Mouse (Mus musculus): ENCODE data around the gene Rhobtb1. TPM values are rescaled to one million over a fixed set of nuclear protein-coding genes. Genes with fewer than 3 reads are reported as not detected.

Rhobtb1 gene
- polyA plus RNA-seq, 1 experiment = 9.9 TPM

DNA sequence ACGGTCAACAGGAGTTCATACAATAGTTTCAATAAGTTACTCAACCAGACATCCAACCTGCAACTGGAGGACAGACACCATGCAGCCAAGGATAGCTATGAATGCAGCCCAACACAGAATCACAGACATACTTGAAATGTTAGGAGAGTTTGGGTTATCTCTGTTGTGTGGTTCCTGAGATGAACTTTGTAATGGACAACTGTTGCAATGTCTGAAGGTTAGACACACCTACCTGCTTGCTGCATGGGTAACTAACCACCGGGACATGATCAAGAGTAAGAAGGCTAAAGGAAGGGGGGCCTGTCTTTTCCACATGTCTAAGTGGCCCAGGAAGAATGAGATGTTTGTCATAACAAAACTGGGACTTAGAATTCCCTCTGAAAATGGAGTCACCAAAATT is 24.7 kb upstream of the Rhobtb1 start:
- TF ChIP-seq CTCF (IDR thresholded peaks at IDR 0.05; ENCODE audit: insufficient read depth, low read length) (no peak), POLR2A (IDR thresholded peaks at IDR 0.05; ENCODE audit: borderline replicate concordance, extremely low read depth, low read depth, low read length) (no peak)
- H3K4me3 ChIP-seq (replicated peaks; ENCODE audit: extremely low read depth, low read depth, low read length) = no peak overlapping the region
- DNase-seq = no peak
- no peaks in the 10 kb centered on the region for H3K4me1 ChIP-seq (ENCODE audit: control insufficient read depth, insufficient read depth, low read length)
- WGBS = 93% methylated on average over 2 of the region's 2 CpGs

DNA sequence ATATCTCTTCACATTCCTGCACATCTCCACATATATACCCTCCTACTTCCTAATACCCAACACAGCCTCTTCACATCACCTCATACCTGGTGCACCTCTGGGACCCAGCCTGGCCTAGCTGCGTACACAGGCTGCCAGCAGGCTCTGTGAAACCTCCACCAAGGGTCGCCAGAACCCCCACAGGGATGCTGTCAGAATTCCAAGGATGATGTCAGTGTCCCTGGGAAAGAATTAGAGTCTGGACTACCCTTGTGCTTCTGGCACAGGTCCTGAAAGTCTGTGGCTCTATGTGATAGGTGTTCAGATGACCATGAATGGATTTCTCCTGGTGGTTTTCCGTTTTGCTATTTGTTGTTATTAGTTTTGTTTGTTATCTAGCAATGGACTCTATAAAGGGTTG is 22.7 kb upstream of the Rhobtb1 start:
- TF ChIP-seq POLR2A (IDR thresholded peaks at IDR 0.05; ENCODE audit: borderline replicate concordance, extremely low read depth, low read depth, low read length) = no peak
- TF ChIP-seq CTCF (IDR thresholded peaks at IDR 0.05; ENCODE audit: insufficient read depth, low read length) = no peak
- DNase-seq = no peak
- WGBS = 69% methylated on average over 3 of the region's 3 CpGs
- Histone ChIP-seq H3K4me3 (replicated peaks; ENCODE audit: extremely low read depth, low read depth, low read length) (no peak overlapping the region), H3K4me1 (ENCODE audit: control insufficient read depth, insufficient read depth, low read length) (no peaks in the 10 kb centered on the region)

DNA sequence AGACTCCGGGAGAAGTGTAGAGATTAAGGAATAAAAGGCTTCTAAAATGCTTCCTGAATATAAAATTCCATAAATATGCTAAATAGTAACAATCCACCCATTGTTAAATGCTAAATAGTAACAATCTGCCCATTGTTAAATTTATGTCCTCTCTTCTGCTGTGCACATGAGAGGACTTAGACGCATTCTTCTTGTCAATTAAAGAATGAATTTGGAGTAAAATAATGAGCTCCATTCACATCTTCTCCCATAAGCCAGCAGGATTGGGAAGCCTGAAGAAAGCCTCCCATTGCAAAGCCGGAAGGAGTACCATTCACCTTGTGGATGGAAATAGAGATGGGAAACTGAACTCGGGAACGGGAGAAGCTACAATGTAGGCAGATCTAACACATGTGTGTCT is 20.6 kb upstream of the Rhobtb1 start:
- Histone ChIP-seq H3K4me3 (replicated peaks; ENCODE audit: extremely low read depth, low read depth, low read length) (no peak overlapping the region), H3K4me1 (ENCODE audit: control insufficient read depth, insufficient read depth, low read length) (no peaks in the 10 kb centered on the region)
- WGBS = 82% methylated on average over 5 of the region's 5 CpGs
- no peak for DNase-seq
- no peak for TF ChIP-seq POLR2A (IDR thresholded peaks at IDR 0.05; ENCODE audit: borderline replicate concordance, extremely low read depth, low read depth, low read length)
- TF ChIP-seq CTCF (IDR thresholded peaks at IDR 0.05; ENCODE audit: insufficient read depth, low read length) = no peak

DNA sequence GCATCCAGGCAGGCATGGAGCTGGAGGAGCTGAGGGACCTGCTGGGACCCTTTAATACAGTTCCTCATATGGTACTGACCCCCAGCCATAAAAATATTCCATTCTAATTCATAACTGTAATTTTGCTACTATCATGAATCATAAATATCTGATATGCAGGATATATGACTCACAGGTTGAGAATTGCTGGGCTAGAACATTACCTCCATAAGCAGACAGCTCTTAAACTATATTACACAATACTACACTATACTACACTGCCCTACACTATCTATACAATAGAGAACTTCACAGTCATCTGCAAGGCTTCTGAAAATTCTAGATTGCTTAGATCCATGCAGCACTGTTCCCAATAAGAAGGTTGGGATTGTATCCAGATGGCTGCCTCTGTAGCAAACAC is 16.9 kb upstream of the Rhobtb1 start:
- Histone ChIP-seq H3K4me1 (ENCODE audit: control insufficient read depth, insufficient read depth, low read length) (no peaks in the 10 kb centered on the region), H3K4me3 (replicated peaks; ENCODE audit: extremely low read depth, low read depth, low read length) (no peak overlapping the region)
- no peak for TF ChIP-seq CTCF (IDR thresholded peaks at IDR 0.05; ENCODE audit: insufficient read depth, low read length)
- TF ChIP-seq POLR2A (IDR thresholded peaks at IDR 0.05; ENCODE audit: borderline replicate concordance, extremely low read depth, low read depth, low read length) = no peak

DNA sequence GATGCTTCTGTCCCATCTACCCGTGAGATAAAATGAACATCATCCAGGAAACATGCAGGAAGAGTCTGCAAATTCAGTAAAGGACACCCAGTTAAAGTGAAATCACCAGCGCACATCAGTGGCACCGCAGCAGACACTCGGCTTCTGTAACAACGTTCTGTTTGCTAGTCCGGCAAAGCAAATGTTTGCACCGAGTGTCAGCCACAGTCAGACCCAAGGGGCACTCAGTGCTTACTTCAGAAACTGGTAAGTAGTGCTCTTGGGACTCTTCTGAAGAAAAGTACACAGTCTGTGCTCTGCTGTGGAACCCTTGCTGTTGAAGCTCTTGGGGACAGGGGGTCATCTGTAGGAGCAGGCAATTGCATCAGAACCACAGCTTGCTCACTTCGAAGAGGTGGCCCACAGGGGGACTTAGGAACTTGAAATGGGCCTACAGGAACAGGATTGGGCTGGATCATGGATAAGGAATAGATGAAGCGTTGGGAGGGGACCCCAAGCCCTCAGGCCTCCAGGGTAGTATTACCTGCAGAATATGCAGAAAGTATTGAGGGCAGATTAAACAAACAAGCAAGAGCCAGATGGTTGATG is 14.9 kb upstream of the Rhobtb1 start:
- WGBS = 21% methylated on average over 9 of the region's 9 CpGs
- no peaks in the 10 kb centered on the region for H3K4me1 ChIP-seq (ENCODE audit: control insufficient read depth, insufficient read depth, low read length)
- TF ChIP-seq POLR2A (IDR thresholded peaks at IDR 0.05; ENCODE audit: borderline replicate concordance, extremely low read depth, low read depth, low read length) (no peak), CTCF (IDR thresholded peaks at IDR 0.05; ENCODE audit: insufficient read depth, low read length) (no peak)
- no peak overlapping the region for H3K4me3 ChIP-seq (replicated peaks; ENCODE audit: extremely low read depth, low read depth, low read length)
- DNase-seq = peak; percentile 32

More for the DNA sequence above, 16.9 kb upstream of the Rhobtb1 start:
- DNase-seq = no peak

DNA sequence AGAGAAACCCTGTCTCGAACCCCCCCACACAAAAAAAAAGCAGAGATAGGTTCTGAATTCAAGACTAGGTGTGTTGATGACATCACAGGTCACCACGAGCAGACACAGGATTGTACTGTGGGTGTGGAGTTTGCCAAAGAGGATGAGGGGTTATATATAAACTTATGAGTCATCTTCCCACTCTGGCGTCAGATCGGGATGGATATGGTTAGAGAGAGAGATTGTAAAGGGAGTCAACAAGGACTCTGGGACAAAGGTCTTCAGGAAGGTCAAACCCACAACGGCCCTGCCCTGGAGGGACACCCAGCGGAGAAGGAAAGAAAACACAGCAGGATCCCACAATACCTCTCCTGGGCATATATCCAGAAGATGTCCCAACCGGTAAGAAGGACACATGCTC is 2.0 kb upstream of the Rhobtb1 start:
- whole genome bisulfite sequencing = 69% methylated on average over 7 of the region's 7 CpGs
- TF ChIP-seq POLR2A (IDR thresholded peaks at IDR 0.05; ENCODE audit: borderline replicate concordance, extremely low read depth, low read depth, low read length) (no peak), CTCF (IDR thresholded peaks at IDR 0.05; ENCODE audit: insufficient read depth, low read length) (no peak)
- H3K4me1 ChIP-seq (ENCODE audit: control insufficient read depth, insufficient read depth, low read length) = no peaks in the 10 kb centered on the region
- DNase-seq = no peak
- no peak overlapping the region for H3K4me3 ChIP-seq (replicated peaks; ENCODE audit: extremely low read depth, low read depth, low read length)

DNA sequence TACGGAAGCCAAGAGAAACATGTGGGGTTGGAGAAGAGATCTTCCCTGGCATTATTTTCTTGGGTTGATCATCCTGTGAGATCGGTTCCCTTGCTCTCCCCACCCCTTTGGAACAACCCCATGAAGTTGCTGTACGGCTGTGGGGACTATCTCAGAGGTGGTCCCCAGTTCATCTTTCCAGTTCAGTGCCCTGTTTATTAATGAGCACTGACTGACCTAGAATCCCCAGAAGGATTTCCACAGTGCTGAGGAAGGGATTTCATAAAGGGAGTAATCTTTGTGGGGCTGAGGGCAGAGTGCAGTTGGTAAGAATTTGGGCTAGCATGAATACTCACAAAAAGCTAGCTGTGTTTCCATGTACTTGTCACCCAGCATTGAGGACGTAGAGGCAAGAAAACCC is 1.7 kb downstream of the Rhobtb1 start:
- 83% methylated on average over 4 of the region's 4 CpGs for WGBS
- no peaks in the 10 kb centered on the region for H3K4me1 ChIP-seq (ENCODE audit: control insufficient read depth, insufficient read depth, low read length)
- TF ChIP-seq POLR2A (IDR thresholded peaks at IDR 0.05; ENCODE audit: borderline replicate concordance, extremely low read depth, low read depth, low read length) (no peak), CTCF (IDR thresholded peaks at IDR 0.05; ENCODE audit: insufficient read depth, low read length) (no peak)
- DNase-seq = no peak
- no peak overlapping the region for H3K4me3 ChIP-seq (replicated peaks; ENCODE audit: extremely low read depth, low read depth, low read length)

DNA sequence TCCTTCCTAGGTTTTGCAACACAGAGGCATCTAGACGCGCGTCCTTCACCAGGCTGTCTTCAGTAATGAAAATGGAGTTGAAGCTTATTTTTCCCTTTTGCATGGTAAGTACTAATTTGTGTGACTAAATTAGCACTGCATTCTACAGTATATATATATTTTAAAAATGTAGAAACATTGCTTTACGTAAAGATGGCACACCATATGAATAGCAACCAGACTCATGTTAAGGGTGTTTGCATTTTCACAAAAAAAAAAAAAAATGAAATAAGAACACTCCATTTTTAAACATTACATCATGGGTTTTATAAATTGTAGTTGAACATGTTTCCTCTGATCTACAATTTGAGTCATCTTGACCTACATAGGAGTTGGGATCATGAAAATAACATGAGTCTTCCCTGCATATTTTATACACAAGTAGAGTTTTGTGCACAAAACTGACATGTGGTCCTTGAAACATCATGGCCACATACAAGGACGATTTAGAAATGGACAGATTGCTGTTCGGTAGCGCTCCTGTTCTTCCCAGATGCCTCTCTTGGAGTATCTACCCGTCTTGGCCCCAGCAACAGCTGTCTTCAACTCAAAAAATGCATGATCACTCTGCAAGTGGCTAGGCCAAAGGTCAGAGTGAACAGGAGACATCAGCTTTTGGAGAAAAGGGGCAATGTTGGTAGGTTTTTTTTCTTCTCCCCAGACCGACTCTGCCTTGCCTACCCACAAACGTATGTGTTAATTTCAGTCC is 4.4 kb downstream of the Rhobtb1 start:
- WGBS = 88% methylated on average over 10 of the region's 10 CpGs
- no peak for DNase-seq
- TF ChIP-seq POLR2A (IDR thresholded peaks at IDR 0.05; ENCODE audit: borderline replicate concordance, extremely low read depth, low read depth, low read length) (no peak), CTCF (IDR thresholded peaks at IDR 0.05; ENCODE audit: insufficient read depth, low read length) (no peak)
- Histone ChIP-seq H3K4me3 (replicated peaks; ENCODE audit: extremely low read depth, low read depth, low read length) (no peak overlapping the region), H3K4me1 (ENCODE audit: control insufficient read depth, insufficient read depth, low read length) (no peaks in the 10 kb centered on the region)

DNA sequence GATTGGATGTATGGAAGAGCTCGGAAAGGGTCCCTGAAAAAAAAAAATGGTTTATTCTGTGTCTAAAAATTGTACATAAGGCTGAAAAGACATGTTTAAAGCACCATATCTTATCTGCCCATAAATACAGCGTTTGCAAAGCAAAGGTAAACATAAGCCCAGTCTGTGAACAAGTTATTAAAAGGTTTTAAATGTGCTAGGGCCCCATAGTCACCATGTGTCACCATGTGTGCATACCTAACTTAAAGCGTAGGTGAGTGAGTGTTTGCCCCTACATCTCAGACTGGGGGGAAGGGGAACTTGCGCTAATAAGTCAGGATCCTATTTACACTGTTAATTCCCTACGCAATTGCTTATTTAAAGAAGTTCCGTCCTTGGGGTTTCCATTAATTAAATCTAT is 5.2 kb downstream of the Rhobtb1 start:
- Histone ChIP-seq H3K4me3 (replicated peaks; ENCODE audit: extremely low read depth, low read depth, low read length) (no peak overlapping the region), H3K4me1 (ENCODE audit: control insufficient read depth, insufficient read depth, low read length) (no peaks in the 10 kb centered on the region)
- no peak for DNase-seq
- TF ChIP-seq CTCF (IDR thresholded peaks at IDR 0.05; ENCODE audit: insufficient read depth, low read length) (no peak), POLR2A (IDR thresholded peaks at IDR 0.05; ENCODE audit: borderline replicate concordance, extremely low read depth, low read depth, low read length) (no peak)
- 72% methylated on average over 6 of the region's 6 CpGs for WGBS

DNA sequence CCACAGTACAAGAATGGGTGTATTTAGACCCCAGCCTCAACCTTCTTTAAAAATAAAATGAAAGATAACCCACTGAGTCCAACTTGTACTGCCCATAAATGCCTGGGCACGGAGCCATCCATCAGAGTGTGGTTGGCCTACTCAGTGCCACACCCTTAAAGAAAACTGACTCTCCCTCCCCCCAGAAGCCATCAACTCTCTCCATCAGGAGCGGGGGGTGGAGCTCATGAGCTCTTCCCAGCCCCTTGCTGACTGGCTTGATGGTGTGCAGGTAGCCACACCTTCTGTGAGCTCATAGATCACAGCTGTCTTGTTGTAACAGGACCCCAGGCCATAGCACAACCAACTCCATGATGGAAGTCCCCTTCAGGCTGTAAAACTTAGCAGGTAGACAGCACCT is 6.2 kb downstream of the Rhobtb1 start:
- DNase-seq = no peak
- Histone ChIP-seq H3K4me3 (replicated peaks; ENCODE audit: extremely low read depth, low read depth, low read length) (no peak overlapping the region), H3K4me1 (ENCODE audit: control insufficient read depth, insufficient read depth, low read length) (no peaks in the 10 kb centered on the region)
- 66% methylated on average over 2 of the region's 2 CpGs for WGBS
- no peak for TF ChIP-seq POLR2A (IDR thresholded peaks at IDR 0.05; ENCODE audit: borderline replicate concordance, extremely low read depth, low read depth, low read length)
- TF ChIP-seq CTCF (IDR thresholded peaks at IDR 0.05; ENCODE audit: insufficient read depth, low read length) = no peak
